Mouse (Mus musculus) intestine, postnatal 0 days (tissue): ENCODE data around the gene Vmn1r100. TPM values are rescaled to one million over a fixed set of nuclear protein-coding genes. Genes with fewer than 3 reads are reported as not detected.
"Not testable (repeated sequence)": the region's sequence is repeated elsewhere in the genome, so short reads cannot be mapped to it uniquely, and the experiment has no call there.

Experiments used
- ATAC-seq: fragments of 200-750 bp; cut with Nextera tagmentation; 2 replicates; pipeline ENCODE4 v1.8.0; 2017; ENCODE audit warnings: mild to moderate bottlenecking, moderate TSS enrichment, moderate library complexity
- H3K27ac ChIP-seq: fragments of 300-500 bp; sonication (generic); 2 replicates; pipeline ENCODE4 v1.5.1; 2014; ENCODE audit warnings: mild to moderate bottlenecking, low read depth, low read length, moderate library complexity
- H3K27me3 ChIP-seq: fragments of 300-500 bp; sonication (generic); replicated peaks from 2 replicates; pipeline ENCODE4 v1.6.1; 2014; ENCODE audit warnings: low read length, mixed read lengths; ENCODE audit not compliant: control insufficient read depth, insufficient read depth
- H3K36me3 ChIP-seq: fragments of 300-500 bp; sonication (generic); 2 replicates; pipeline ENCODE4 v1.6.1; 2014; ENCODE audit warnings: mild to moderate bottlenecking, moderate library complexity; ENCODE audit not compliant: control insufficient read depth, insufficient read depth
- H3K4me1 ChIP-seq: fragments of 300-500 bp; sonication (generic); replicated peaks from 2 replicates; pipeline ENCODE4 v1.6.1; 2014; ENCODE audit warnings: antibody characterized with exemption, low read length, mixed read lengths; ENCODE audit not compliant: control insufficient read depth, insufficient read depth
- H3K4me2 ChIP-seq: fragments of 300-500 bp; sonication (generic); replicated peaks from 2 replicates; pipeline ENCODE4 v1.6.1; 2014; ENCODE audit warnings: low read depth, mild to moderate bottlenecking, moderate library complexity
- H3K4me3 ChIP-seq: fragments of 300-500 bp; sonication (generic); 2 replicates; pipeline ENCODE4 v1.5.1; 2014; ENCODE audit warnings: low read depth, low read length
- H3K9ac ChIP-seq: fragments of 300-500 bp; sonication (generic); 2 replicates; pipeline ENCODE4 v1.6.1; 2014; ENCODE audit warnings: mild to moderate bottlenecking, low read depth, low read length
- H3K9me3 ChIP-seq: fragments of 300-500 bp; sonication (generic); 2 replicates; pipeline ENCODE4 v1.6.1; 2016; ENCODE audit warnings: mixed run types; ENCODE audit not compliant: control insufficient read depth
- WGBS: fragments of 180-500 bp; shearing (Covaris S2); extraction: QIAGEN DNeasy Blood & Tissue Kit; methylation state at CpG from one replicate; pipeline ENCODE4 v1.1.7; 2014; 5-methylcytosine and 5-hydroxymethylcytosine counted together
- polyA plus RNA-seq: library from polyadenylated mRNA; unstranded; fragments of >200 nt; fragmentation: Nextera tagmentation; extraction: Ambion mirVana; gene quantifications from 2 replicates; pipeline ENCODE4 v1.2.1, GENCODE M21; 2015

Gene Vmn1r100
- polyA plus RNA-seq: not detected in 2 replicates

DNA sequence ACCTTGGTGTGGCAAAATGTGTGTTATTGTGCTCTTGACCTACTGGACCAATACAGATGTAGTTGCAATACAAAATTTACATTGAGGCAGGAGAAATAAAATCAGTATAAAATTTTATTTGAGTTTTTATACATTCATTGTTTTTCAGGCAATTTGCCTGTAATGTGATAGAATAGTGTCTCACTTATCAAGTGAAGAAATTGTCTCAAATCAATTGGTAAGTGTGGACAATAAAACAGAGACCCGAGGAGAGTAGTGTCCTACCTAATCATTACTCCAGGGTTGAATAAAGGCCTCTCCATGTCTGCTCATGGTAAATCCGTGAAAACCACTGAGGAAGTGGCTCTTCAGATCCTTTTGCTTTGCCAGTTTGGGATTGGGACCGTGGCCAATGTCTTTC is at the start of gene Vmn1r100:
Gene Vmn1r100 (plus strand): TSS at position 301 of the 400 bp plus-strand sequence.
- not testable (repeated sequence) for H3K4me2 ChIP-seq, H3K9me3 ChIP-seq, H3K4me3 ChIP-seq, ATAC-seq, H3K27me3 ChIP-seq, H3K9ac ChIP-seq, H3K36me3 ChIP-seq, H3K4me1 ChIP-seq, H3K27ac ChIP-seq
- no CpG with 5 or more reads among the region's 3 CpGs for WGBS

DNA sequence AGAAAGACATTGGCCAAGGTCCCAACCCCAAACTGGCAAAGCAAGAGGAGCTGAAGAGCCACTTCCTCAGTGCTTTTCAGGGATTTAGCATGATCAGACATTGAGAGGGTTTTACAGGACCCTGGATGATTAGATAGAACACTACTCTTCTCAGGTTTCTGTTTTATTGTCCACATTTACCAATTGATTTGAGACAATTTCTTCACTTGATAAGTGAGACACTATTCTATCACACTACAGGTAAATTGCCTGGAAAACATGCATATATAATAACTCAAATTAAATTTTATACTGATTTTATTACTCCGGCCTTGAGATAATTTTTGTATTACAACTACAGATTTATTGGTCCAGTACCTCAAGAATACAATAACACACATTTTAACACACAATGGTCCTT is 42.4 kb upstream of the Vmn1r100 start, which contains the start of gene Gm5728:
Gene Gm5728 (minus strand): TSS at position 101 of the 400 bp plus-strand sequence.
- H3K4me3 ChIP-seq, H3K27ac ChIP-seq, H3K27me3 ChIP-seq, H3K36me3 ChIP-seq, ATAC-seq, H3K4me1 ChIP-seq, H3K4me2 ChIP-seq, H3K9ac ChIP-seq, H3K9me3 ChIP-seq: not testable (repeated sequence)
- no CpG with 5 or more reads among the region's 1 CpGs for WGBS

DNA sequence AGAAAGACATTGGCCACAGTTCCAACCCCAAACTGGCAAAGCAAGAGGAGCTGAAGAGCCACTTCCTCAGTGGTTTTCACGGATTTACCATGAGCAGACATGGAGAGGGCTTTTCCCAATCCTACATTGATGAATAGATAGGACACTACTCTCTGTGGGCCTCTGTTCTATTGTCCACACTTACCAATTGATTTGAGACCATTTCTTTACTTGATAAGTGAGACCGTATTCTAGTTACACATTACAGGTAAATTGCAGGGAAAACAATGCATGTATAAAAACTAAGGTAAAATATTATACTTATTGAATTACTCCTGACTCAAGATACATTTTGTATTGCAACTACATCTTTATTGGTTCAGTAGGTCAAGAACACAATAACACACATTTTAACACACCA is 24.8 kb downstream of the Vmn1r100 start, which contains the start of gene Vmn1r101:
Gene Vmn1r101 (minus strand): TSS at position 101 of the 400 bp plus-strand sequence.
- not testable (repeated sequence) for H3K27ac ChIP-seq, ATAC-seq, H3K9me3 ChIP-seq, H3K4me3 ChIP-seq, H3K9ac ChIP-seq, H3K36me3 ChIP-seq, H3K4me1 ChIP-seq, H3K27me3 ChIP-seq, H3K4me2 ChIP-seq
- no CpG with 5 or more reads among the region's 2 CpGs for WGBS

Other genes with a start within 250 kb of the Vmn1r100 start
- not detected in 2 replicates for gene Vmn1r94, start 249.6 kb upstream of the Vmn1r100 start, polyA plus RNA-seq
- gene Vmn1r95, start 224.2 kb upstream of the Vmn1r100 start, polyA plus RNA-seq: not detected in 2 replicates
- gene Gm6164, start 212.3 kb upstream of the Vmn1r100 start, polyA plus RNA-seq: not detected in 2 replicates
- gene Gm4498, start 184.1 kb upstream of the Vmn1r100 start, polyA plus RNA-seq: not detected in 2 replicates
- gene Gm5890, start 155.1 kb upstream of the Vmn1r100 start, polyA plus RNA-seq: not detected in 2 replicates
- not detected in 2 replicates for gene Gm4133, start 83.9 kb upstream of the Vmn1r100 start, polyA plus RNA-seq
- gene Gm5728, start 42.5 kb upstream of the Vmn1r100 start, polyA plus RNA-seq: not detected in 2 replicates
- not detected in 2 replicates for gene Vmn1r101, start 24.7 kb downstream of the Vmn1r100 start, polyA plus RNA-seq
- not detected in 2 replicates for gene Gm10670, start 57.0 kb downstream of the Vmn1r100 start, polyA plus RNA-seq
- gene Vmn1r103, start 92.6 kb downstream of the Vmn1r100 start, polyA plus RNA-seq: not detected in 2 replicates
- gene Vmn1r104, start 115.9 kb downstream of the Vmn1r100 start, polyA plus RNA-seq: not detected in 2 replicates
- not detected in 2 replicates for gene Gm5726, start 127.8 kb downstream of the Vmn1r100 start, polyA plus RNA-seq
- not detected in 2 replicates for gene Gm4141, start 158.3 kb downstream of the Vmn1r100 start, polyA plus RNA-seq
- gene Gm4513, start 181.1 kb downstream of the Vmn1r100 start, polyA plus RNA-seq: not detected in 2 replicates